Mouse (Mus musculus) hindbrain, postnatal 0 days (tissue): Measurements from ENCODE around the gene Hoxd3. TPM values are rescaled to one million over a fixed set of nuclear protein-coding genes. Genes with fewer than 3 reads are reported as not detected.

Experiments used
- ATAC-seq: fragments of 200-750 bp; cut with Nextera tagmentation; 2 replicates; pipeline ENCODE4 v1.8.0; 2017; ENCODE audit warnings: mild to moderate bottlenecking, moderate TSS enrichment, moderate library complexity
- DNase-seq: peaks from one replicate; pipeline ENCODE4 v3.0.0-alpha.2; 2015; ENCODE audit warnings: low spot score
- H3K27ac ChIP-seq: fragments of 300-500 bp; sonication (generic); 2 replicates; pipeline ENCODE4 v1.5.1; 2014; ENCODE audit warnings: mild to moderate bottlenecking
- H3K27me3 ChIP-seq: fragments of 300-500 bp; sonication (generic); 2 replicates; pipeline ENCODE4 v1.6.1; 2014; ENCODE audit warnings: low read length, mixed read lengths; ENCODE audit not compliant: insufficient read depth
- H3K36me3 ChIP-seq: fragments of 300-500 bp; sonication (generic); 2 replicates; pipeline ENCODE4 v1.6.1; 2014; ENCODE audit warnings: low read length, mixed read lengths; ENCODE audit not compliant: insufficient read depth
- H3K4me1 ChIP-seq: fragments of 300-500 bp; sonication (generic); 2 replicates; pipeline ENCODE4 v1.6.1; 2014; ENCODE audit warnings: antibody characterized with exemption, low read length, mixed read lengths; ENCODE audit not compliant: insufficient read depth
- H3K4me2 ChIP-seq: fragments of 300-500 bp; sonication (generic); 2 replicates; pipeline ENCODE4 v1.6.1; 2014; ENCODE audit warnings: low read depth, mild to moderate bottlenecking, low read length, moderate library complexity, mixed read lengths
- H3K4me3 ChIP-seq: fragments of 300-500 bp; sonication (generic); 2 replicates; pipeline ENCODE4 v1.5.1; 2014; ENCODE audit warnings: low read length
- H3K9ac ChIP-seq: fragments of 300-500 bp; sonication (generic); replicated peaks from 2 replicates; pipeline ENCODE4 v1.6.1; 2014; ENCODE audit warnings: mild to moderate bottlenecking, low read length, moderate library complexity, mixed read lengths
- H3K9me3 ChIP-seq: fragments of 300-500 bp; sonication (generic); 2 replicates; pipeline ENCODE4 v1.6.1; 2016; ENCODE audit warnings: low read length, mixed read lengths
- CTCF ChIP-seq: IDR thresholded peaks from 2 replicates; pipeline ENCODE4 v1.5.1; 2016; ENCODE audit warnings: antibody characterized with exemption, control low read depth, low read depth
- WGBS: fragments of 180-500 bp; shearing (Covaris S2); extraction: QIAGEN DNeasy Blood & Tissue Kit; methylation state at CpG from one replicate; pipeline ENCODE4 v1.1.7; 2014; 5-methylcytosine and 5-hydroxymethylcytosine counted together
- polyA plus RNA-seq: library from polyadenylated mRNA; unstranded; fragments of >200 nt; fragmentation: Nextera tagmentation; extraction: Ambion mirVana; gene quantifications from 2 replicates; pipeline ENCODE4 v1.2.1, GENCODE M21; 2015
- total RNA-seq: library from RNA; depleted of rRNA; stranded (reverse); fragments of >200 nt; gene quantifications from 2 replicates; pipeline ENCODE4 v1.2.3, GENCODE M21; 2014

Hoxd3 gene
- total and polyA plus RNA-seq, 2 experiments from 2014 or later: 26.3 to 36.8 TPM

- no peak overlapping the region for H3K4me3 ChIP-seq
- H3K4me1 ChIP-seq: no peaks in the 10 kb centered on the region
- H3K36me3 ChIP-seq: no peaks in the 10 kb centered on the region
- TF ChIP-seq CTCF: no peak
- DNase-seq (no peak), ATAC-seq (no peak)
- H3K9ac ChIP-seq: no peak overlapping the region
- peaks cover 81% of the 10 kb centered on the region for H3K27me3 ChIP-seq
- no peak overlapping the region for H3K27ac ChIP-seq
- no peaks in the 10 kb centered on the region for H3K9me3 ChIP-seq
- H3K4me2 ChIP-seq: no peak overlapping the region
Measured at GRCm38 (mm10) chr2:74741979-74742277, 30.2 kb downstream of the Hoxd3 start.

DNA sequence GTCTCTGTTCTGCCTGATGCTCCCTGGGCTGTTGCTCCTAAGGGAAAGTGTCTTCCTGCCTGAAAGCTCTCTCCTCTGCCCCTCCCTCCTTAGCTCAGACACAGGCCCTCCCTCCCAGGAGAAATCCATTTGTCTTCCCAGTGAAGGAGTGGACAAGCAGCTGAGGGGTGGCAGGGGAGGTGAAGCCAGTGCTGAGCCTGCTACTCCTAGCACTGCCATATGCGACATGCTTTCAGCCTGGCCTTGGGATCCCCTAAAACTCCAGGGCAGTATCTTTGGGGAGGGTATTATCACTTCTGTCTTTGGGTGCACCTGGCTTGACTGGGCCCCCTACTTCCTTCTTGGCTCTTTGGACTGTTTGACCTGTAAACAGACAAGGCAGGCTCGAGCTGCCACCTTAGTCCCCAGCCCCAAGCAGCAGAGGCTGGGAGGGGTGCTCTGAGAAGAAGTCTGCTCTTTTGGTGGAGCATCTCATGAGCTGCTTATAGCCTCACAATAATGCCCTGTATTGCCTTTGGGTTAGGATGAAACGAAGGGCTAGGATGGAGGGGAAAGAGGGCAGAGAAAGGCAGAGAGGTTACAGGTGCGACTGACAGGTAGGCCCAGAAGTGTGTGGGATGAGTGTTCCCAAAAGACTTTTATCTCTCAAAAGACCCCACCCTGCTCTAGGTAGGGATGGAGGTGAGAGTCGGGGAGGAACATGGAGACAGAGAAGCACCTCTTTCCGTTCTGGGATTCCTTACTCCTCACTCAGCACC is 34.0 kb downstream of the Hoxd3 start:
- ATAC-seq (no peak), DNase-seq (peak; percentile 39)
- no peak for TF ChIP-seq CTCF
- Histone ChIP-seq H3K4me2 (peak overlapping the region; percentile 51), H3K27ac (peak overlapping the region; percentile 78; the same call in 1 of the 2 replicates), H3K36me3 (no peaks in the 10 kb centered on the region), H3K4me1 (no peaks in the 10 kb centered on the region), H3K4me3 (peak overlapping the region; percentile 24; the same call in 1 of the 2 replicates), H3K9ac (peak overlapping the region; percentile 24), H3K27me3 (peaks cover 85% of the 10 kb centered on the region), H3K9me3 (no peaks in the 10 kb centered on the region)
- WGBS: 10% methylated on average over 6 of the region's 6 CpGs

DNA sequence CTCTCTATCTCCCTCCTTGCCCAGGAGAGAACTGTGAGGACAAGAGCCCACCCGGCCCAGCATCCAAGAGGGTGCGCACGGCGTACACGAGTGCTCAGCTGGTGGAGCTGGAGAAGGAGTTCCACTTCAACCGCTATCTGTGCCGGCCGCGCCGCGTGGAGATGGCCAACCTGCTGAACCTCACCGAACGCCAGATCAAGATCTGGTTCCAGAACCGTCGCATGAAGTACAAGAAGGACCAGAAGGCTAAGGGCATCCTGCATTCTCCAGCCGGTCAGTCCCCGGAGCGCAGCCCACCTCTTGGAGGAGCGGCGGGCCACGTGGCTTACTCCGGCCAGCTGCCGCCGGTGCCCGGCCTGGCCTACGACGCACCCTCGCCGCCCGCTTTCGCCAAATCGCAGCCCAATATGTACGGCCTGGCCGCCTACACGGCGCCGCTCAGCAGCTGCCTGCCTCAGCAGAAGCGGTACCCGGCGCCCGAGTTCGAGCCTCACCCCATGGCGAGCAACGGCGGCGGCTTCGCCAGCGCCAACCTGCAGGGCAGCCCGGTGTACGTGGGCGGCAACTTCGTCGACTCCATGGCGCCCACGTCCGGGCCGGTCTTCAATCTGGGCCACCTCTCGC is 34.7 kb downstream of the Hoxd3 start:
- Histone ChIP-seq H3K9me3 (no peaks in the 10 kb centered on the region), H3K4me3 (peak overlapping the region; percentile 24), H3K9ac (peak overlapping the region; percentile 38), H3K36me3 (no peaks in the 10 kb centered on the region), H3K4me1 (no peaks in the 10 kb centered on the region), H3K4me2 (peak overlapping the region; percentile 51), H3K27ac (peak overlapping the region; percentile 78), H3K27me3 (peaks cover 88% of the 10 kb centered on the region)
- DNase-seq: peak; percentile 19
- TF ChIP-seq CTCF: no peak
- no peak for ATAC-seq
- WGBS: under 1% methylated on average over 57 of the region's 58 CpGs

DNA sequence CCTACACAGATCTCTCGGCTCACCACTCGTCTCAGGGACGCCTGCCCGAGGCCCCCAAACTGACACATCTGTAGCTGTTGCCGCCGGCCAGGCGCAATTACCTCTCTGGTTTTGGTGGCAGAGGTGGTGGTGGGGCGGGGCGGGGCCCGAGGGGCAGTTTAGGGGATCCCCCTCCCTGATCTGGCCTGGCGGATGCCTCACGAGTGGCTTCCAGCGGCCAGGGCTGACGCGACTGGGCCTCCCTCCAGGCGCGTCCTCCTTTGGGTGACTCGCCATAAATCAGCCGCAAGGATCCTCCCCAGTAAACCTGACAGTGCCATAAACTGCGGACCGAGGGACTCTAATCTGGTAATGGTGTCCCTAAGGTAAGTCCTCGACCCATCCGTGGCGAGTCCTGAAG is 35.3 kb downstream of the Hoxd3 start:
- 4% methylated on average over 24 of the region's 24 CpGs for WGBS
- peak overlapping the region; percentile 38 for H3K9ac ChIP-seq
- no peak for TF ChIP-seq CTCF
- no peaks in the 10 kb centered on the region for H3K4me1 ChIP-seq
- H3K4me2 ChIP-seq: peak overlapping the region; percentile 51
- peak overlapping the region; percentile 24 for H3K4me3 ChIP-seq
- peaks cover 88% of the 10 kb centered on the region for H3K27me3 ChIP-seq
- DNase-seq (peak; percentile 38), ATAC-seq (no peak)
- H3K9me3 ChIP-seq: no peaks in the 10 kb centered on the region
- peak overlapping the region; percentile 78 for H3K27ac ChIP-seq
- no peaks in the 10 kb centered on the region for H3K36me3 ChIP-seq

DNA sequence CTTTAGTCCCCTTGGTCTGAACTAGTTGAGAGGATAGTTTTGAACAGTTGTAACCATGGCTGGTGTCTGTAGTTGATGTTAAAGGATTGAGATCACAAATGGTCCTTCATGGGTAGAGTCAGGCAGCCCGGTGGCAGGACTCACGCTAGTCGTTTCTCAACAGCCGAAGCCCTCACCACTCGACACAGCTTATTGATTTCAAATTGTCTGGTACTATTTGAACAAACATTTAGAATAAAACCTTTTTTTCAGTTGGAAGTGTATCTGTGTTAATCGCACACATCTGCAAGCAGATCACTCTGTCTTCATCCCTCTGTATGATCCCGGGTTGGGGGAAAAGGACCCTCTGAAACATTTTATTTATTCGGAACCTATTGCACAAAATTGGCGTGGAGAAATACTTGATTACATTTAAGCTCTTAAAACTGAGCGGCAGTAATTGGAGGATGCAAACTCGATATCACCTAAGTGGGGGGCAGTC is 36.0 kb downstream of the Hoxd3 start:
- Histone ChIP-seq H3K27ac (peak overlapping the region; percentile 78), H3K4me3 (peak overlapping the region; percentile 24), H3K9me3 (no peaks in the 10 kb centered on the region), H3K4me2 (peak overlapping the region; percentile 51), H3K36me3 (no peaks in the 10 kb centered on the region), H3K4me1 (no peaks in the 10 kb centered on the region), H3K9ac (peak overlapping the region; percentile 31), H3K27me3 (peaks cover 88% of the 10 kb centered on the region)
- no peak for ATAC-seq
- peak; percentile 36 for DNase-seq
- no peak for TF ChIP-seq CTCF
- WGBS: 5% methylated on average over 11 of the region's 11 CpGs

DNA sequence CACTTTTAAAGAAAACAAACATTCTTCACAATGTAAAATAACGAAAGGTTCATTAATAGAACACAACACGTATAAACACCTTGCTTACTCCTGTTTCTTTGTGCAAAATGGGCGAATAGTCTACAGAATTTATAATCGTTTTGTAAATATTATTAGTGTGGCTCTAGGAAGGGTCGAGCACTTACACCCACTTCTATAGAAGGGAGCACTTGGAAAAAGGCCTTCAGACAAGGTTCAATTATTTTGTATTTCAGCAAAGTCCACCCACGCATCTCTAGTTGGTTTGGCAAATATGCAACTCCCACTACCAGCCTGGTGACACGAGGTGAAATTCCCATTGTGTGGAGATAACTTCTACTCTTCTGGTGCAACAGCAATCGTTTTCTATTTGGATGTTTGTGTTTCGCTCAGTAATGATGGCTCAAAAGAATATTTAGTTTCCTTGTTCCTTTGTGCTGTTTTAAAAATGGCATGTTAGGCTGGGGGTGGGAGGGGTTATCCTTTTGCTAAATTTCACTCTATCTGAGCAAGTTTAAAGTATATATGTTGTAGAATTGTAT is 36.8 kb downstream of the Hoxd3 start:
- Histone ChIP-seq H3K36me3 (no peaks in the 10 kb centered on the region), H3K9ac (peak overlapping the region; percentile 31; the same call in 1 of the 2 replicates), H3K4me3 (peak overlapping the region; percentile 24), H3K9me3 (no peaks in the 10 kb centered on the region), H3K27ac (peak overlapping the region; percentile 78), H3K4me1 (no peaks in the 10 kb centered on the region), H3K27me3 (peaks cover 89% of the 10 kb centered on the region), H3K4me2 (peak overlapping the region; percentile 51)
- DNase-seq: peak; percentile 42
- no peak for ATAC-seq
- TF ChIP-seq CTCF: no peak
- 5% methylated on average over 9 of the region's 9 CpGs for WGBS
